Mouse (Mus musculus) layer of hippocampus, adult 2 months (tissue): ENCODE measurements around the gene Aifm2. TPM values are rescaled to one million over a fixed set of nuclear protein-coding genes. Genes with fewer than 3 reads are reported as not detected.

Source experiments
- DNase-seq, 2 experiments: peaks; one replicate each; pipeline ENCODE4 v3.0.0; 2022; ENCODE audit warnings: low spot score in 2 of 2
- H3K27ac ChIP-seq: fragments of 200-600 bp; 2 replicates; pipeline ENCODE4 v1.8.1; 2022
- H3K4me3 ChIP-seq: fragments of 200-600 bp; 2 replicates; pipeline ENCODE4 v1.8.1; 2022; ENCODE audit warnings: mild to moderate bottlenecking
- CTCF ChIP-seq: fragments of 200-600 bp; conservative IDR thresholded peaks from 2 replicates; pipeline ENCODE4 v1.8.1; 2022; ENCODE audit warnings: antibody characterized with exemption, mild to moderate bottlenecking, moderate library complexity
- microRNA-seq, 2 experiments: library from miRNA; unstranded; fragments of <30 nt; microRNA quantifications; one replicate each; pipeline ENCODE4 v1.2.0; 2021
- total RNA-seq, 2 experiments: library from RNA; stranded (reverse); gene quantifications; 2 replicates each; pipeline ENCODE4 v1.2.3; 2021

The Aifm2 gene
- total RNA-seq, 2 experiments from 2014 or later, result 7.1 to 7.8 TPM

DNA sequence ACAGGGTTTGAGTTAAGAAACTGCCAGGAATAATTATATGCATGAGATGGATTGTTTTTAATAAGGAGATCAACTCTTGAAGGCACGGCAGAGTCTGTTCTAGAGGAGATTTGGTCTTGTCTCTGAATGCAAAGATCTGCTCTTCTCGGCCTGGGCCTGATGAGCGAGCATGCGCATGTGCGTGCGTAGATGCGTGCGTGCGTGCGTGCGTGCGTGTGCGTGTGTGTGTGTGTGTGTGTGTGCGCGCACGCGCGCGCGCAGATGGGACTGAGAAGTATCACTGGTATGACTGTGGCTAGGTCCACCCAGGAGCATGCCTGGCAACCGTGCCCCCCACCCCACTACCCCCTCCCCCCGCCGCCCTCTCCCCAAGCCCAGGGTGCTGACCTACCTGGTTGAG is 38.0 kb downstream of the Aifm2 start:
- no peak for DNase-seq
- no peak overlapping the region for H3K27ac ChIP-seq
- no peak overlapping the region for H3K4me3 ChIP-seq
- TF ChIP-seq CTCF, result no peak

DNA sequence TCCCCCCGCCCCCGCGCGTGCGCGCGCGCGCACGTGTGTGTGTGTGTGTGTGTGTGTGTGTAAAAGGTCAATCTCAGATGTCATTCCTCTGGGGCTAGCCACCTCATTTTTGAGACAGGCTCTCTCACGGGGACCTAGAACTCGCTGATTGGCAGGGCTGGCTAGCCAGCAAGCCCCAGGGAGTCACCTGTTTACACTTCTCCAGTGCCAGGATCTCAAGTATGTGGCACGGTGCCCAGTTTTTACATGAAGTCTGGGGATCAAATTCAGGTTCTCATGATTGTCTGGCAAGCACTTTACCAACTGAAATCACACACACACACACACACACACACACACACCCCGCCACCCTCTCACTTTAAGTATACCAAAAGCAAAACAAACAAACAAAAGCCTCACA is 42.0 kb downstream of the Aifm2 start:
- H3K4me3 ChIP-seq, result no peak overlapping the region
- DNase-seq, result no peak
- H3K27ac ChIP-seq, result no peak overlapping the region
- TF ChIP-seq CTCF, result no peak

DNA sequence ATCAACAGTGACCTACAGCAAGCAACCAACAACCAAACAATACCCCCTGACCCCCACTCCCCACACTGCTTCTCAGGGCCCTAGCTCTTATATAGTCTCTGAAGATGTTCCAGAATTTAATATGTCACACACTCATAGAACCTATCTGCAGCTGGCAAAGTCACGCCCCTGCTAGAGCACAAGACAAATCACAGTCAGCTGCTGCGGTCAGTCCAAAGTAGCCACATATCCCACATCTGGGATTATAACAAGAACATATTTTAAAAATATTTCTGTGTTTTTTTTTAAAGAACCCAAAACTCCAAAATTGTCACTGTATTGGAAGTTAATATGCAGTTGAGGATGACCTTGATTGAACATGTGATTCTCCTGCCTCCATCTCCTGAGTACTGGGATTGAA is 43.8 kb downstream of the Aifm2 start:
- H3K27ac ChIP-seq, result no peak overlapping the region
- no peak for TF ChIP-seq CTCF
- H3K4me3 ChIP-seq, result no peak overlapping the region
- no peak for DNase-seq

DNA sequence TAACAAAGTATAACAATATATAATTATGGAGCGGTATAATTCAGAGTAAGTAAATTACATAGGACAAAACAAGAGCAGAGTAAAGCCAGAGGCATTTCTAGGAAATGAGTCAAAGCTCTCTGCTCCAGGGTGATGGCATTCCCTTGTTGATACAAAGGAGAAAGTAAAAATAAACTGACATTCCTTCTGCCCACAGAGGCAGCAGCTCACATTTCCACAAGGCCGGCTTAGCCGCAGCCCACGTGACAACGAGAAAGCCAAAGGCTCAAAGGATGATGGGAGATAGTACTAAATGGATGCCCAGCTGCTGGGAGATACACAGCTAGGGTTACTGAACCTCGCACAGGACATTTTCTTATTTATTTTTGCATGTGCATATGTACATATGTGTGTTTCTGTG is 44.8 kb downstream of the Aifm2 start:
- no peak for DNase-seq
- H3K4me3 ChIP-seq, result no peak overlapping the region
- no peak overlapping the region for H3K27ac ChIP-seq
- no peak for TF ChIP-seq CTCF

DNA sequence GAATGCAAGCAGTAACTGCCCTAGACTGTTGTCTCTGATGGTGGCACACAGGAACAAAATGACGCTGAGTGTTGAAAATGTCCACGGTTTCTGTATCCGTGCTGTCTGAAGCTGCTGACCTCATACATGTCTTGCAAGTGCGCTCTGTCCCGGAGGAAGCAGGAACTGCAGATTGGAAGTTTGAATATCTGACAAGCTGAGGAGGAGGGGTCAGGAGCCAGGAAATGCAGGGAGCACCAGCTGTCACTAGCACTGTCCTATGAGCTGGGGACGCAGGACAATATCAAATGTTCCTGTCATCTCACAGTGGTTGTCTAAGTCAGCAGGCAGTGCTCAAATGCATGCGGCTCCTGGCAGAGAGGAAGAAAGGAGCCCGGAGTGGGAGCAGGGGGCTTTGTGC is 49.6 kb downstream of the Aifm2 start:
- no peak for TF ChIP-seq CTCF
- H3K27ac ChIP-seq, result no peak overlapping the region
- H3K4me3 ChIP-seq, result no peak overlapping the region
- DNase-seq, result no peak

DNA sequence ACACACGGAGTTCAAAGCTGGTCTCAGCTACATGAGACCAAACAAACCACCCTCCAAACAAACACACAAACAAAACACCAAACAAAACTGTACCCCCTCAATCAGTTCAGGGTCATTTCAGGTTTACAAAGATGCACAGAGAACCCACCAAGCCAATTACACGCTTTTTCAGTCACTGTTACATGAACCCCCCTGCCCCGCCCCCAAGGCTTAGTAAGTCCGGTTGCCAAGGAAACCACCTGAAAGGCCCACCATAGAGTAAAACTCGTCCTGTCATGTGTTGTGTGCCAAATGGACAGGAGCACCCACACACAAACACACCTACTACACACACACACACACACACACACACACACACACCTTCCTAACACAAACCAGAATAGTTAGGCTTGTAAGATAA is 50.5 kb downstream of the Aifm2 start:
- no peak for DNase-seq
- Histone ChIP-seq H3K27ac (no peak overlapping the region), H3K4me3 (no peak overlapping the region)
- TF ChIP-seq CTCF, result no peak

DNA sequence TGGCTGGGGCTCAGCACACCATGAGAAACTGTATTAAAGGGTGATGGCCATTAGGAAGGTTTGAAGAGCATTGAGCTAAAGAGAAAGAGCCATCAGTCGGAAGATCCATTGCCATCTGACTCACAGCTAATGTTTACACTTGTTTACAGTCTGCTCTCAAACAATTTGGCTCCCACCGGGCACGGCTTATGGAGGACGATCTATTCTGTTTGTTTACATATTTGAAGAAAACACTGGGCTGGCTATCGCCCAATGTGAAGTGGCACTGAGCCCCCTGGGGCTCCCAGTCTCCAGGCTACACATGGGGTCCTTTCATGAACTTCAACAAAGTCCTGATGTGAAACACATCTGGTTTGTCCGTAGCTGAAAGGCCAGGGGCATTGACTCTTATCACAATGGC is 51.7 kb downstream of the Aifm2 start:
- DNase-seq, result no peak
- H3K27ac ChIP-seq, result no peak overlapping the region
- TF ChIP-seq CTCF, result no peak
- no peak overlapping the region for H3K4me3 ChIP-seq

DNA sequence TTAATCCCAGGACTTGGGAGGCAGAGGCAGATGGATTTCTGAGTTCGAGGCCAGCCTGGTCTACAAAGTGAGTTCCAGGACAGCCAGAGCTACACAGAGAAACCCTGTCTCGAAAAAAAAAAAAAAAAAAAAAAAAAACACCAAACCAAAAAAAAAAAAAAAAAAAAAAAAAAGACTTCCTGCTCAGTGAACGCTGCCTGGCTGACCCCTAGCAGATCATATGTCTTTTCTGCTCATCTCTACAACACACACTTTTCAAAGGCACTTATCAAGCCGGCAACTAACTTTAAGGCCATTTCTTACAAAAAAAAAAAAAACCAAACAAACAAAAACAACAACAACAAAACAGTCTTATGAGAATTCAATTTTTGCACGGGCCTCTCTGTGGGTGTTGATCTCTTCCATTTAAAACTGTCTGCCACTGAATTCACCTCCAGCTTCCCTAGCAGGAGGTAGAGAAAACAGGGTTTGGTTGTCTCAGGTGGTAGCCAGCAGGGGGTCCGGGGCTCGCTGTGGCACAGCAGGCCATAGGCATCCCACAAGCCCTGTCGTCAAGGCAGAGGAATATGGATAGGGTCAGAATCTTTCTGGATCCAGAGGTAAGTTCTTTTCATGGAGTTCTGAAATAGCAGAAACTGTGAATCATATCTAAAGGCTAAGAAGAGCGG is 66.5 kb downstream of the Aifm2 start:
- no peak for DNase-seq
- H3K27ac ChIP-seq, result no peak overlapping the region
- H3K4me3 ChIP-seq, result no peak overlapping the region
- TF ChIP-seq CTCF, result no peak

DNA sequence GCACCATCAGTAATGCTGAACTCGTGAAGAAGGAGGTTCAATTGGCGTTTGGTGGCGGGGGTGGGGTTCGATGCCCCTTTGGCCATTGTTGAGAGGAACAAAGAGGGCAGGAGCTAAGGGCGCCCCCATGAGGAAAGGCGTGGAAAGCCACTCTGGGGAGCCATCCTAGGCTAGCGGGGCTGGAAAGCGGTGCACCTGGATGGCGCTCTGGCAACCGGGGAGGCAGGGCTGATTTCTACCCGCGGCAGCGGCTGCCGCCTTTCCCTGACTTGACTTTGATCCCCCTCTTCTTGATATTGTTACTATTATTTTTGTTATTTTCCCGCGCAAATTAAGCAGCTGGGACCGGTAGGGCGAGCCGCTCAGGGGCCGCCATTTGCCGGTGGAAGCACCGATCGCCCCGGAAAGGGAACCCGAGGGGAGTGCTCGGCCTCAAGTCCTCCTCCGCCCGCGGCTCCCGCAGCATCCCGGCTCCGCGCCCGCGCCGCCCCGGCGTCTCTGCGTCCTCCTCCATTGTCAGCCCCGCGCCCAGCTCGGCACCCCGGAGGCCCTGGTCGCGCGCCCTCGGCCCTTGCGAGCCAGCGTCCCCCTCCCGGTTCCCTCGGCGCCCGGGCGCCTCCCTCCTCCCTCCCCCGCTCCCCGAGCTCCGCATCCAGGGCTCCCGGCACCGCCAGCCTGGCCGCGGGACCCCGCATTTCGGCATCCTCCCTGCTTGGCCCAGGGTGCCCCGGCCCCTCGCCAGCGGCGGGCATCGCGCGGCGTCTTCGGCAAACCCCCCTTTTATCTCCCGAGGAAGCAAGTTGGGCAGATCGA is 67.9 kb downstream of the Aifm2 start:
- Histone ChIP-seq H3K27ac (peak overlapping the region; percentile 95), H3K4me3 (peak overlapping the region; percentile 95)
- DNase-seq, result peak; percentile 50 to 77
- peak; percentile 88 for TF ChIP-seq CTCF

DNA sequence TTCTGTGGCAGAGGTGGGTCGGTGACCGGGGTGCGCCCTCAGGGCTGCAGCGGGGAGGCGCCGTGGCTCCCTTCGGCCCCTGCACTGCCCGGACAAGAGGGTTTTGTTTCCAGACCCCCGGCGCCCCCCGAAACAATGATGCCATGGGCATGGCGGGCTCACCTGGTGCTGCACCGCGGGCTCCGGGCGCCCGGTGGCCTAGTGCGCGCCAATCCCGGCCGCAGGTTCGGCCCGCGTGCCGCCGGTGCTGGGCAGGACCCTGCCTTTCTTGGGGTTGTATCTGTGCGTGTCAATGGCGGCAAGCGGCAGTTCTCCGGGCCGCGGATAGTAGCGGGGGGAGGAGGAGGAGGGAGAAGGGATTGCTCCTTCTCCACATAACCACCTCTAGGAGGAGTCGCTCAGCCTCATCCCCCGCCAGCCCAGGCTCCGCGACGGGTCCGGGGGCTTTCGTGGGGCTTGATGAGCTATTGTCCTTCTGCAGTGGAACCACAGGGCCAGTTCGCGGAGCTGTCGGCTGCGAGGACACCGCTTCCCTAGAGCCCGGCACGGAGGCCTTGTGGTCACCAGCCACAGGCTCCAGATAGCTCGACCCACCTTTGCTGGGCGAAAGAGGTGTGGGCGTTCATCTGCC is 68.7 kb downstream of the Aifm2 start, which contains the start of gene H2afy2:
Gene H2afy2 (minus strand): TSS at position 527 of the 631 bp plus-strand sequence.
- peak within 1 kb of the TSS; percentile 95 for H3K4me3 ChIP-seq
- peak; percentile 51 to 58 for DNase-seq
- peak within 1 kb of the TSS; percentile 95 for H3K27ac ChIP-seq
- TF ChIP-seq CTCF, result peak; percentile 68

DNA sequence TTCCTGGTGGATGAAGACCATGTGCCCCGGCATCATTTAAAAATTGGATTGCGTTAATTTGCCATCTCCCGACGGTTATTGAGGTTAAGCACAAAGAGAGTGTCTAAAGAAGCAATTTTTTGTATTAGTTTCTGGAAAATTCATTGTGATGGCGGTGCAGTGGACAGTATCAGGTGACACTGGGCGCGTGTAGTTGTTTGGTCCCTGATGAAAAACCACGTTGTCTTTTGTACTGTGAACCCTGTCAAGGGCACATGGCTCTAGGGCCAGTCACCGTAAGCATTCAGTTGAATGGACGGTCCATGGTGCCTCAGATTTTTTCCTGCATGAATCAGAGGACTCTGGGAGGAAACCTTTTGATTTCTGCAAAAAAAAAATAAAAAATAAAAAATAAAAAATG is 69.4 kb downstream of the Aifm2 start:
- Histone ChIP-seq H3K27ac (peak overlapping the region; percentile 95), H3K4me3 (peak overlapping the region; percentile 95)
- no peak for DNase-seq
- no peak for TF ChIP-seq CTCF

DNA sequence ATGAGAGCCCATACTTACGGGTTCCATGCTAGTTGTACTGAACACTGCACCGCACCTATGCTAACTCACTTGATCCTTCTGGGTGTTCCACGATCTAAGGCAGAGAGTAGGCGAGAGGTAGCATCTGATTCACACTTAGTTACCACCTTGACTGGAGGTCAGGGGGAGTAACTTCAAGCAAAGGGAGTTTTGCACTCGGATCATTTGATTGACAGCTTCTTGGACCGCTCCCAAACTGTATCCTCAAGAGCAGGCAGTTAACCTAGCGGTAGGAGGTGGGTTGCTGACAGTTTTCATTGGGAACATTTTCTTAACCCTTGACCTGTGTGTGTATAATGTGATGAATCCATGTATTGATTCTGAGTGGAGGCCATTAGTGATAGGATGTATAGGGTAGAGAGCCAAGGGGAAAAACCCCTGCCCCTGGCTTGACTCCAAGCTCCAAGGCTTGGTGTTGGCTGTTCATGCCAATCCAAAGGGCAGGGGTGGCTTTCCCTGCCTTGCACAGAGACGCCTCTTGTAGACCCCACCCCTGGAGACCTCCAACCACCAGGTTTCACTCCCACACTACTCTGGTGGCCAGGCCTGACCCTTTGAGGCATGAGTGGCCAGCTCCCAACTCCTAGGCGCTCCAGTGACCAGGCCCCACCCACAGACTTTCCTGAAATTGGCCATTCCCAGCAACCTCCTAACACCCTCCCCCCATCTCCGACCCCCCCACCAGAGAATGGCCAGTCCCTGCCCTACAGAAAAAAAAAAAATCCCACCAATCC is 72.7 kb downstream of the Aifm2 start:
- no peak for TF ChIP-seq CTCF
- DNase-seq, result no peak
- no peak overlapping the region for H3K4me3 ChIP-seq

DNA sequence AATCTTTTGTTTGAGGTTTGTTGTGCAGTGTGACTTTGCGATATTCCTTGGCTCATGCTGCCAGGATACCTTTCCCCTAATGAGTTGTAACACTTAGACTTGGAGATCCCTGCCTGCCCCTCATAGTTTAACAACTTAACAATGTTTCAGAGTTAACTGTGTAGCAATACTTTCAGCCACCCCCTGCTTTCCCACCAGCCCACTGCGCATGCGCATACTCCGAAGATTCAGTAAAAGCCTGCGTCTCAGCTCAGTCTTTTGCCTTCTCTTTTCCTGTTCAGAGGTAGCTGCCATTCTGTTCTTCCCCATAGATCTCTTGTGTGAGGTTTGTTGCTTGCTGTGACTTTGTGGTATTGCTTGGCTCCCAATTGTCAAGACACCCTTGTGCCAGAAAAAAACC is 73.4 kb downstream of the Aifm2 start:
- no peak for TF ChIP-seq CTCF
- H3K27ac ChIP-seq, result no peak overlapping the region
- no peak overlapping the region for H3K4me3 ChIP-seq
- DNase-seq, result no peak

More for the DNA sequence above, 72.7 kb downstream of the Aifm2 start:
- no peak overlapping the region for H3K27ac ChIP-seq

Small RNA genes lying within 50 kb of the gene (microRNA-seq; reads per million reads assigned to microRNA genes)
- 0 reads per million in 2 experiments for gene Mir5108

Other genes starting within 250 kb of the Aifm2 start
- gene Lrrc20, start 239.5 kb upstream of the Aifm2 start, total RNA-seq, result 10 to 100 TPM; 21.4 to 24.4 TPM
- gene Npffr1, start 119.8 kb upstream of the Aifm2 start, total RNA-seq, result 1 to 10 TPM; 4.0 to 4.7 TPM
- gene Ppa1, start 66.7 kb upstream of the Aifm2 start, total RNA-seq, result 10 to 100 TPM; 96.5 to 98.5 TPM
- 100 to 1,000 TPM; 117 to 124 TPM for gene Sar1a, start 35.0 kb upstream of the Aifm2 start, total RNA-seq
- gene Tysnd1, start 19.7 kb upstream of the Aifm2 start, total RNA-seq, result 10 to 100 TPM; 23.3 to 23.8 TPM
- gene H2afy2, start 68.9 kb downstream of the Aifm2 start, total RNA-seq, result 10 to 100 TPM; 14.3 to 14.7 TPM